Mouse (Mus musculus) limb, embryonic 11.5 days (tissue): ENCODE measurements around the gene Shc3. TPM values are rescaled to one million over a fixed set of nuclear protein-coding genes. Genes with fewer than 3 reads are reported as not detected.

ENCODE experiments used
- ATAC-seq: fragments of 200-750 bp; cut with Nextera tagmentation; 2 replicates; pipeline ENCODE4 v1.8.0; 2017; ENCODE audit warnings: low read depth; ENCODE audit not compliant: insufficient number of reproducible peaks, low FRiP score, low TSS enrichment
- DNase-seq: peaks from one replicate; pipeline ENCODE4 v3.0.0-alpha.2; 2015; ENCODE audit warnings: low spot score
- H3K27ac ChIP-seq: fragments of 300-500 bp; sonication (generic); replicated peaks from 2 replicates; pipeline ENCODE4 v1.5.1; 2014; ENCODE audit warnings: low read depth, mild to moderate bottlenecking, low read length
- H3K27me3 ChIP-seq: fragments of 300-500 bp; sonication (generic); 2 replicates; pipeline ENCODE4 v1.6.1; 2014; ENCODE audit warnings: mild to moderate bottlenecking, low read length, mixed read lengths; ENCODE audit not compliant: control insufficient read depth, insufficient read depth
- H3K36me3 ChIP-seq: fragments of 300-500 bp; sonication (generic); 2 replicates; pipeline ENCODE4 v1.6.1; 2014; ENCODE audit warnings: mild to moderate bottlenecking, low read length, moderate library complexity, mixed read lengths; ENCODE audit not compliant: control insufficient read depth, insufficient read depth
- H3K4me1 ChIP-seq: fragments of 300-500 bp; sonication (generic); 2 replicates; pipeline ENCODE4 v1.6.1; 2014; ENCODE audit warnings: low read length, mixed read lengths; ENCODE audit not compliant: control insufficient read depth, insufficient read depth
- H3K4me2 ChIP-seq: fragments of 300-500 bp; sonication (generic); 2 replicates; pipeline ENCODE4 v1.6.1; 2014; ENCODE audit warnings: low read depth, mild to moderate bottlenecking, moderate library complexity; ENCODE audit not compliant: severe bottlenecking
- H3K4me3 ChIP-seq: fragments of 300-500 bp; sonication (generic); 2 replicates; pipeline ENCODE4 v1.5.1; 2014; ENCODE audit warnings: low read depth, low read length
- H3K9ac ChIP-seq: fragments of 300-500 bp; sonication (generic); 2 replicates; pipeline ENCODE4 v1.6.1; 2014; ENCODE audit warnings: mild to moderate bottlenecking, low read length
- H3K9me3 ChIP-seq: fragments of 300-500 bp; sonication (generic); 2 replicates; pipeline ENCODE4 v1.6.1; 2016; ENCODE audit warnings: low read length; ENCODE audit not compliant: control insufficient read depth
- WGBS: fragments of 180-500 bp; shearing (Covaris S2); extraction: QIAGEN DNeasy Blood & Tissue Kit; methylation state at CpG from one replicate; pipeline ENCODE4 v1.1.7; 2014; 5-methylcytosine and 5-hydroxymethylcytosine counted together
- polyA plus RNA-seq: library from polyadenylated mRNA; unstranded; fragments of >200 nt; fragmentation: Nextera tagmentation; extraction: Ambion mirVana; gene quantifications from 2 replicates; pipeline ENCODE4 v1.2.1, GENCODE M21; 2014

The Shc3 gene
- polyA plus RNA-seq, 1 experiment from 2014 or later: 0.32 TPM

GRCm38 (mm10) chr13:51588005-51588404 lies 18.8 kb upstream of the Shc3 start:
- ATAC-seq: no peak
- H3K27ac ChIP-seq: no peak overlapping the region

GRCm38 (mm10) chr13:51582204-51582603 lies 13.0 kb upstream of the Shc3 start:
- 55% methylated on average over 2 of the region's 2 CpGs for WGBS
- H3K4me3 ChIP-seq: no peak overlapping the region
- DNase-seq (no peak), ATAC-seq (no peak)
- H3K4me2 ChIP-seq: no peak overlapping the region
- H3K27ac ChIP-seq: no peak overlapping the region
- H3K9me3 ChIP-seq: peaks cover 3% of the 10 kb centered on the region; the same call in 1 of the 2 replicates
- no peak overlapping the region for H3K9ac ChIP-seq
- H3K27me3 ChIP-seq: no peaks in the 10 kb centered on the region
- no peaks in the 10 kb centered on the region for H3K36me3 ChIP-seq
- 0 out of 2 replicates have a peak, but pooled peaks cover 7% of the 10 kb centered on the region for H3K4me1 ChIP-seq

More at GRCm38 (mm10) chr13:51588005-51588404, 18.8 kb upstream of the Shc3 start:
- Histone ChIP-seq H3K36me3 (no peaks in the 10 kb centered on the region), H3K4me1 (no peaks in the 10 kb centered on the region), H3K4me2 (no peak overlapping the region), H3K9ac (no peak overlapping the region), H3K9me3 (peaks cover 1% of the 10 kb centered on the region; the same call in 1 of the 2 replicates), H3K27me3 (no peaks in the 10 kb centered on the region), H3K4me3 (no peak overlapping the region)
- WGBS: 73% methylated on average over 4 of the region's 4 CpGs
- DNase-seq: no peak

GRCm38 (mm10) chr13:51580263-51581044 lies 11.2 kb upstream of the Shc3 start:
- Histone ChIP-seq H3K9me3 (peaks cover 3% of the 10 kb centered on the region; the same call in 1 of the 2 replicates), H3K36me3 (no peaks in the 10 kb centered on the region), H3K27me3 (no peaks in the 10 kb centered on the region), H3K9ac (0 out of 2 replicates have a peak overlapping the region, but pooled peaks have one; percentile 37), H3K4me2 (peak overlapping the region; percentile 1; the same call in 1 of the 2 replicates), H3K4me1 (0 out of 2 replicates have a peak, but pooled peaks cover 7% of the 10 kb centered on the region), H3K4me3 (no peak overlapping the region), H3K27ac (no peak overlapping the region)
- 11% methylated on average over 8 of the region's 8 CpGs for WGBS
- DNase-seq: peak; percentile 71
- ATAC-seq: 0 out of 2 replicates have a peak, but pooled peaks have one; percentile 77

- DNase-seq (no peak), ATAC-seq (0 out of 2 replicates have a peak, but pooled peaks have one; percentile 13)
- Histone ChIP-seq H3K27me3 (peaks cover 16% of the 10 kb centered on the region), H3K4me2 (no peak overlapping the region), H3K4me1 (no peaks in the 10 kb centered on the region), H3K36me3 (no peaks in the 10 kb centered on the region), H3K27ac (no peak overlapping the region), H3K4me3 (no peak overlapping the region), H3K9ac (no peak overlapping the region), H3K9me3 (no peaks in the 10 kb centered on the region; the same call in 1 of the 2 replicates)
- WGBS: 32% methylated on average over 11 of the region's 11 CpGs
These were observed 4.6 kb upstream of the Shc3 start for GRCm38 (mm10) chr13:51573849-51574248.

GRCm38 (mm10) chr13:51570111-51570510 lies 892 bp upstream of the Shc3 start:
- Histone ChIP-seq H3K9ac (no peak overlapping the region), H3K27me3 (peaks cover 51% of the 10 kb centered on the region), H3K4me2 (no peak overlapping the region), H3K4me3 (no peak overlapping the region), H3K9me3 (no peaks in the 10 kb centered on the region; the same call in 1 of the 2 replicates), H3K4me1 (peaks cover 6% of the 10 kb centered on the region; the same call in 1 of the 2 replicates), H3K27ac (no peak overlapping the region), H3K36me3 (no peaks in the 10 kb centered on the region)
- ATAC-seq (no peak), DNase-seq (no peak)
- WGBS: 8% methylated on average over 9 of the region's 9 CpGs

GRCm38 (mm10) chr13:51569685-51570068 lies 458 bp upstream of the Shc3 start:
- H3K27me3 ChIP-seq: peaks cover 55% of the 10 kb centered on the region
- H3K36me3 ChIP-seq: no peaks in the 10 kb centered on the region
- ATAC-seq: no peak
- no peaks in the 10 kb centered on the region; the same call in 1 of the 2 replicates for H3K9me3 ChIP-seq
- H3K9ac ChIP-seq: no peak overlapping the region
- peak overlapping the region; percentile 57; the same call in 1 of the 2 replicates for H3K4me2 ChIP-seq
- DNase-seq: no peak
- peaks cover 6% of the 10 kb centered on the region; the same call in 1 of the 2 replicates for H3K4me1 ChIP-seq
- no peak overlapping the region for H3K27ac ChIP-seq
- no peak overlapping the region for H3K4me3 ChIP-seq
- 1% methylated on average over 7 of the region's 7 CpGs for WGBS

GRCm38 (mm10) chr13:51568501-51568901 lies 718 bp downstream of the Shc3 start:
- H3K36me3 ChIP-seq: no peaks in the 10 kb centered on the region
- H3K4me3 ChIP-seq: peak overlapping the region; percentile 31
- peak; percentile 65 for DNase-seq
- no peaks in the 10 kb centered on the region; the same call in 1 of the 2 replicates for H3K9me3 ChIP-seq
- H3K27me3 ChIP-seq: peaks cover 56% of the 10 kb centered on the region
- no peak overlapping the region for H3K27ac ChIP-seq
- no peak overlapping the region; the same call in 1 of the 2 replicates for H3K9ac ChIP-seq
- WGBS: under 1% methylated on average over 13 of the region's 13 CpGs
- ATAC-seq: no peak
- peak overlapping the region; percentile 57; the same call in 1 of the 2 replicates for H3K4me2 ChIP-seq
- H3K4me1 ChIP-seq: peaks cover 6% of the 10 kb centered on the region; the same call in 1 of the 2 replicates

- WGBS: under 1% methylated on average over 38 of the region's 38 CpGs
- ATAC-seq: no peak
- H3K27me3 ChIP-seq: peaks cover 56% of the 10 kb centered on the region
These were observed 1.8 kb downstream of the Shc3 start for GRCm38 (mm10) chr13:51567411-51567851.

More at GRCm38 (mm10) chr13:51567411-51567851, 1.8 kb downstream of the Shc3 start:
- DNase-seq: peak; percentile 73
- Histone ChIP-seq H3K9me3 (no peaks in the 10 kb centered on the region; the same call in 1 of the 2 replicates), H3K4me3 (peak overlapping the region; percentile 41), H3K36me3 (no peaks in the 10 kb centered on the region), H3K4me2 (peak overlapping the region; percentile 59), H3K9ac (peak overlapping the region; percentile 43), H3K27ac (no peak overlapping the region), H3K4me1 (peaks cover 6% of the 10 kb centered on the region; the same call in 1 of the 2 replicates)
